39 mouse cellular contexts compared by ENCODE assay signal in the genomic region with DNA sequence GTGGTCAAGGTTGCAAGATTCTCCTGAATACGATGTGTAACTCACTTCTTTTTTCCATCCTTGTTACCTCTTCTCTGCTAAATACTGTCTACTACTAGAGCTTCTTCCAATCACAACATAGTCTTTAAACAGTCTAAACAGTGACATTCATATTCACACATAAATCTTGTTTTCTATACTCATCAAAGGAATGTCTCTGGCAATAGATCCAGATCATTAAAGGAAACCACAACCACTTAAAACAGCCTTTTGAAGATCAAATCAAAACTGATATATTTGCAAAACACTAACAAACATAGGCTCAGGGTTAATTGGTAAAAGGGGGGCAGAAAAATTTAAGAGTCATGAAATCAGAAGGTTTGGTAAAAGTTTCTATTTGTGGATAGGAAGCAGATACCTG. TPM values are rescaled to one million over a fixed set of nuclear protein-coding genes. Genes with fewer than 3 reads are reported as not detected.
"Had no signal": no experiment of that assay in that cellular context is flagged by ENCODE, and none has a peak within 500 bp of the region (broad histone marks: within the 10 kb centered on the region; RNA-seq: fewer than 3 reads in every experiment).

No protein-coding gene starts in this region.

- DNase-seq: gastrocnemius, postnatal 14 days; gastrocnemius, postnatal 36 days; heart, adult 11 months; heart, adult 2 months; heart, postnatal 14 days; heart, postnatal 36 days; kidney, adult 18-20 months; kidney, adult 8-10 months; kidney, postnatal 10 days; kidney, postnatal 25 days; kidney, postnatal 4 days; left cerebral cortex, postnatal 4 days had no signal

- ATAC-seq: hindbrain, postnatal 0 days; intestine, embryonic 15.5 days; intestine, postnatal 0 days; liver, embryonic 12.5 days had no signal

RNA-seq across cellular contexts. Expression of gene Vmn2r92, which starts 38.0 kb away (rescaled TPM):
- total RNA-seq: gastrocnemius, adult 18-20 months; gastrocnemius, adult 8-10 months; gastrocnemius, postnatal 14 days; gastrocnemius, postnatal 36 days; heart, adult 2 months; heart, postnatal 14 days; heart, postnatal 36 days; hematopoietic stem cell, adult 5-6 weeks; hindbrain, postnatal 0 days; layer of hippocampus, adult 2 months; layer of hippocampus, postnatal 10 days; layer of hippocampus, postnatal 25 days; left cerebral cortex, adult 2 months; left cerebral cortex, postnatal 25 days; left cerebral cortex, postnatal 4 days; liver, adult 2 months had no signal
- polyA plus RNA-seq: gonadal fat pad, adult 2 months; heart, adult 2 months; heart, embryonic 11.5 days; heart, embryonic 13.5 days; heart, embryonic 15.5 days; heart, postnatal 0 days; hindbrain, embryonic 11.5 days; hindbrain, embryonic 13.5 days; hindbrain, embryonic 15.5 days; hindbrain, postnatal 0 days; intestine, embryonic 15.5 days; intestine, postnatal 0 days; kidney, embryonic 14.5 days; kidney, embryonic 16.5 days; limb, embryonic 11.5 days; limb, embryonic 13.5 days; limb, embryonic 15.5 days; liver, adult 2 months; liver, embryonic 12.5 days; liver, embryonic 14.5 days had no signal
